Mouse (Mus musculus) G1E (cell line): ENCODE measurements around the gene Fam110a.

Experiments used
- CTCF ChIP-seq: IDR thresholded peaks from 2 replicates; pipeline ENCODE4 v1.5.1; 2012; ENCODE audit warnings: low read depth, low read length, inconsistent platforms, mixed read lengths
- GATA1 ChIP-seq: IDR thresholded peaks from 2 replicates; pipeline ENCODE4 v1.6.1; 2012; ENCODE audit warnings: borderline replicate concordance, low read length, inconsistent platforms, mixed read lengths
- POLR2AphosphoS5 ChIP-seq: IDR thresholded peaks from 2 replicates; pipeline ENCODE4 v1.6.1; 2012; ENCODE audit warnings: low read depth, low read length, inconsistent platforms; ENCODE audit not compliant: insufficient replicate concordance

DNA sequence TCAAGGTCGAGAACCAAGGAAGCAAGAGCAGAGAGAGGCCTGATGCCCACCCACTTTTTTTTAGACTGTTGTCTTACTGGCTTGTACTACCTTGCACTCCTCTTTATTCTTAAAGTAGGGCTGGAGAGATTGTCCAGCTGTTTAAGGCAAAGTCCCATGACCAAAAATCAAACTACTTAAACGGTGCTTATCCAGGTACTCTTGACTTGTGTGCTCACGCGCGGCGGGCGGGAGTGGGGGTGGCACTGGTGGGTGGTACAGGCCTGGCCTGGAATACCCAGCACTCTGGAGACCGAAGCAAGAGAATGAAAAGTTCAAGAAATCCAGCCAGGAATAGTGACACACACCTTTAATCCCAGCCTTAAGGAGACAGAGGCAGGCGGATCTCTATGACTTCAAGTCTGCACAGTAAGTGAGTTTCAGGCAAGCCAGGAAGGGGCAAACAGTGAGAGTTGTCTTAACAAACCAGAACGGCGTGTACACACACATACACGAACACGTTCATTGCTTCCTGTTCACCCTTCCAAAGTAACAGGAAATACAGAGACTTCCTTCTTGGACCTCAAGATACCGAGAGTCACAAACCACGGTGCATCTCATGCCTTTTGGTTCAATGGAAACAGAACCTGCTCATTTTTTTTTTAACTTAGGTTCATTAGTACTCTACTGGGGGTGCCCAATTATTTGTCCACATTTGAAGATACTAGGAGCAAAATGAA lies 29.2 kb upstream of the Fam110a start:
- TF ChIP-seq CTCF (no peak), GATA1 (no peak), POLR2AphosphoS5 (no peak)
